Mouse (Mus musculus): ENCODE data around the gene Trim54. TPM values are rescaled to one million over a fixed set of nuclear protein-coding genes. Genes with fewer than 3 reads are reported as not detected.

Trim54 gene
- polyA plus RNA-seq, 1 experiment = 9.3 TPM

DNA sequence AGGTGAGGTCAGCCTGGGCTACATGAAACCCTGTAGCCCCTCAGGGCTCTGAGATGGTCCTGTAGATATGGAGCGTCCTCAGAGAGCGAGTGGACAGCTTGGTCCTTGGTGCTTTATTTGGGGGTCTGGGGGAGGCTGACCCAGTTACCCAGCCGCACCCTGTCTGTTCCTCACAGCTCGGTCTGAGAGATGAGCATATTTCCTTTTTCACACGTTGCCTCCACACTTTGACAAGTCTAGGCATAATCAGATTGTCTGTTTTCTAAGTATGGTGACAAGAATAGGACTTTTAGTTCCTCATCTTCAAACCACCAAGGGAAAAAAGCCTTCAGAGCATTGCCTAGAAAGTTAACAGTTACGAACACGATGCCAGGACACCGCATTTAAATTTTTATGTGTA lies 4.6 kb downstream of the Trim54 start:
- Histone ChIP-seq H3K27ac (ENCODE audit: control insufficient read depth, insufficient read depth, low read length) (no peak overlapping the region), H3K4me3 (ENCODE audit: control insufficient read depth, insufficient read depth, low read length) (no peak overlapping the region), H3K36me3 (ENCODE audit: control insufficient read depth, insufficient read depth, low read length) (no peaks in the 10 kb centered on the region), H3K27me3 (ENCODE audit: control insufficient read depth, insufficient read depth, low read length) (no peaks in the 10 kb centered on the region; the same call in 1 of the 2 replicates), H3K4me1 (replicated peaks; ENCODE audit: control insufficient read depth, insufficient read depth, low read length) (no peaks in the 10 kb centered on the region)
- TF ChIP-seq CTCF (IDR thresholded peaks at IDR 0.05; ENCODE audit: borderline replicate concordance, control insufficient read depth, extremely low read depth, insufficient read depth, low read length, poor library complexity) = no peak
- no peak for TF ChIP-seq POLR2A (IDR thresholded peaks at IDR 0.05; ENCODE audit: control insufficient read depth, extremely low read depth, insufficient read depth, low read length, poor library complexity)
- WGBS = 26% methylated on average over 8 of the region's 8 CpGs
- no peak for DNase-seq

- 75% methylated on average over 2 of the region's 2 CpGs for WGBS
- no peaks in the 10 kb centered on the region for H3K36me3 ChIP-seq (ENCODE audit: control insufficient read depth, insufficient read depth, low read length)
- H3K4me1 ChIP-seq (replicated peaks; ENCODE audit: control insufficient read depth, insufficient read depth, low read length) = no peaks in the 10 kb centered on the region
- H3K27ac ChIP-seq (ENCODE audit: control insufficient read depth, insufficient read depth, low read length) = no peak overlapping the region
- TF ChIP-seq POLR2A (IDR thresholded peaks at IDR 0.05; ENCODE audit: control insufficient read depth, extremely low read depth, insufficient read depth, low read length, poor library complexity) (no peak), CTCF (IDR thresholded peaks at IDR 0.05; ENCODE audit: borderline replicate concordance, control insufficient read depth, extremely low read depth, insufficient read depth, low read length, poor library complexity) (no peak)
- no peaks in the 10 kb centered on the region for H3K27me3 ChIP-seq (ENCODE audit: control insufficient read depth, insufficient read depth, low read length)
- DNase-seq = no peak
- H3K4me3 ChIP-seq (ENCODE audit: control insufficient read depth, insufficient read depth, low read length) = no peak overlapping the region
Measured at GRCm38 (mm10) chr5:31123481-31123880, 7.0 kb downstream of the Trim54 start.

GRCm38 (mm10) chr5:31126050-31126449 lies 9.5 kb downstream of the Trim54 start:
- TF ChIP-seq POLR2A (IDR thresholded peaks at IDR 0.05; ENCODE audit: control insufficient read depth, extremely low read depth, insufficient read depth, low read length, poor library complexity) = no peak
- TF ChIP-seq CTCF (IDR thresholded peaks at IDR 0.05; ENCODE audit: borderline replicate concordance, control insufficient read depth, extremely low read depth, insufficient read depth, low read length, poor library complexity) = no peak
- Histone ChIP-seq H3K27ac (ENCODE audit: control insufficient read depth, insufficient read depth, low read length) (no peak overlapping the region), H3K4me1 (replicated peaks; ENCODE audit: control insufficient read depth, insufficient read depth, low read length) (no peaks in the 10 kb centered on the region), H3K27me3 (ENCODE audit: control insufficient read depth, insufficient read depth, low read length) (no peaks in the 10 kb centered on the region), H3K4me3 (ENCODE audit: control insufficient read depth, insufficient read depth, low read length) (no peak overlapping the region), H3K36me3 (ENCODE audit: control insufficient read depth, insufficient read depth, low read length) (no peaks in the 10 kb centered on the region)
- no peak for DNase-seq
- 46% methylated on average over 5 of the region's 5 CpGs for WGBS

DNA sequence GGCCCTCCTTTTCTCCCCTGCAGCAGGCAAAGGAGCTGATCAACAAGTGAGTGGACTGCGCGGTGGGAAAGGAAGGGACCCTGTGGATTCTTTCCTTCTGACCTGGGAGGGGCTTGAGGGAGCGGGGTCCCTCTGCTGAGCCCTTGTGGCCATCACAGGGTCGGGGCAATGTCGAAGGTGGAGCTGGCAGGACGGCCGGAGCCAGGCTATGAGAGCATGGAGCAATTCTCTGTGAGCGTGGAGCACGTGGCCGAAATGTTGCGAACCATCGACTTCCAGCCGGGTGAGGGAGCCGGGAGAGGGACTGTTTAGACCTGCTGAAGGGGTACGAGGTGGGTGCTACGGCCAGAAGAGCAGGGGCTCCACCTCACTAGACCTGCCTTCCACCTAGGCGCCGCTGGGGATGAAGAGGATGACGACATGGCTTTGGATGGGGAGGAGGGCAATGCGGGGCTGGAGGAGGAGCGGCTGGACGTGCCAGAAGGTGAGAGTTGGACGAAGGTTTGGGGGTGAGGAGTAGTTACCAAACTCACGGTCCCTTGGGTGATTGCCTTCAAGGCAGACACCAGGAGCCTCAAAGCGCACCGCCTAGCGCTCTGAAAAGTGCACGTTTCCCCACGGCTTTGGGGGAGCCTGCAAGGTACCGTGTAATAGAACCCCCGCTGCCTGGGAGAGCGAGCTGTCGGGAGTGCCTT lies 20.4 kb downstream of the Trim54 start:
- Histone ChIP-seq H3K36me3 (ENCODE audit: control insufficient read depth, insufficient read depth, low read length) (no peaks in the 10 kb centered on the region), H3K4me1 (replicated peaks; ENCODE audit: control insufficient read depth, insufficient read depth, low read length) (no peaks in the 10 kb centered on the region), H3K27ac (ENCODE audit: control insufficient read depth, insufficient read depth, low read length) (no peak overlapping the region), H3K27me3 (ENCODE audit: control insufficient read depth, insufficient read depth, low read length) (peaks cover 27% of the 10 kb centered on the region), H3K4me3 (ENCODE audit: control insufficient read depth, insufficient read depth, low read length) (no peak overlapping the region)
- no peak for DNase-seq
- TF ChIP-seq POLR2A (IDR thresholded peaks at IDR 0.05; ENCODE audit: control insufficient read depth, extremely low read depth, insufficient read depth, low read length, poor library complexity) = no peak
- no peak for TF ChIP-seq CTCF (IDR thresholded peaks at IDR 0.05; ENCODE audit: borderline replicate concordance, control insufficient read depth, extremely low read depth, insufficient read depth, low read length, poor library complexity)
- 9% methylated on average over 33 of the region's 33 CpGs for WGBS

DNA sequence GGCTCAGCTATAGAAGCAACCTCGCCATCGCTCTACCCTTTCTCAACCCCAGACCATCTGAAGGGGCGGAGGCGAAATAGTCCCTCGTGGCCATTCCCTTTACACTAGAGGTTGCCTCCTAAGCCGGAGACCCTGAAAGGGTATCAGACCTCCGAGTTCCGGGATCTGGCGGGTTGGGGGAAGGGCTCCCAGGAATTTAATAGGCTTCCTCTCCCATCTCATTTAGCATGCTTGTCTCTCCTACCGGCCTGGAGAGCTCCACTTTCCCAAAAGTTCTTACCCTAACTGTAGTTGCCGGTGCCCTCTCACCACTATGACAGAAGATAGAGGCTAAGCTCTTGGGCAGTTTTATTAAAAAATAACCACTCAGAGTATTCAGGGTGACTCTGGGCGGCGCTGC lies 21.1 kb downstream of the Trim54 start:
- TF ChIP-seq CTCF (IDR thresholded peaks at IDR 0.05; ENCODE audit: borderline replicate concordance, control insufficient read depth, extremely low read depth, insufficient read depth, low read length, poor library complexity) (no peak), POLR2A (IDR thresholded peaks at IDR 0.05; ENCODE audit: control insufficient read depth, extremely low read depth, insufficient read depth, low read length, poor library complexity) (no peak)
- no peak overlapping the region for H3K4me3 ChIP-seq (ENCODE audit: control insufficient read depth, insufficient read depth, low read length)

DNA sequence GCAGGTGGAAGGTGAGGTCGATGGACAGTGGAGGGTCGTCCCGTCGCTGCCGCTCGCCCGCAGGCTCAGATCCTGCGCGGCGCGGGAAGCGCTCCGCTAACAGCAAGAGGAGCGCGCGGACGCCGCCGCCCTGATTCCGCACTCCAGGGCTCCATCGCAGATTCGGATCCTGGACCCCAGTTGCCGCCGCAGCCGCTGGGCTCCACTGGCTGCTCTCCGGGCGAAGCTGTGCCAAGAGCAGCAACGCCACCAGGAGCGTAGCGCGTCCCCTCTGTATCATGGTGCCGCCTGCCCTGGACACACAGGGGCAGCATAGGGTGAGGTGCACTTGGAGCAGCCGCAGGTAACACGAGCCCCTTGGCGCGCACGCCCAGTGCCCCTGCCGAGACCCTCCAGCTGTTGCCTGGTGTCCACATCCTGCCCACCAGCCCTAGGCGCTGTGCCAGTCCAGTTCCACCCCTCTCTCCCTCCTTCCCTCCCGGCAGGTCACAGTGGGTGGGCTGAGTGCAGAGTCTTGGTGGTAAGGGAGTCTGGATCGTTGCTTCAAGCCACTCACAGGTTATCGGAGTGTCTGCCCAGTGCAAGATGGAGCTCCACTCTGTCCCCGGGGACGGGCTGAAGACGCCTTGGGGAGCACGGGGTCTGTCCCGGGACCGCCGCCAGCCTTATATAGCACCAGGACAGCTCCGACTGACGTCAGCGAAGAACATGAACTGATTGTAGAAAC lies 21.9 kb downstream of the Trim54 start, which contains the start of gene Ucn:
Ucn (minus strand) TSS at position 589 of the 727 bp plus-strand sequence.
- no peak for TF ChIP-seq POLR2A (IDR thresholded peaks at IDR 0.05; ENCODE audit: control insufficient read depth, extremely low read depth, insufficient read depth, low read length, poor library complexity)
- no peak for TF ChIP-seq CTCF (IDR thresholded peaks at IDR 0.05; ENCODE audit: borderline replicate concordance, control insufficient read depth, extremely low read depth, insufficient read depth, low read length, poor library complexity)
- peaks cover 27% of the 10 kb centered on the region for H3K27me3 ChIP-seq (ENCODE audit: control insufficient read depth, insufficient read depth, low read length)
- no peaks in the 10 kb centered on the region for H3K36me3 ChIP-seq (ENCODE audit: control insufficient read depth, insufficient read depth, low read length)
- no peak within 1 kb of the TSS for H3K27ac ChIP-seq (ENCODE audit: control insufficient read depth, insufficient read depth, low read length)
- no peak within 1 kb of the TSS for H3K4me3 ChIP-seq (ENCODE audit: control insufficient read depth, insufficient read depth, low read length)
- no peak for DNase-seq
- no peaks in the 10 kb centered on the region for H3K4me1 ChIP-seq (replicated peaks; ENCODE audit: control insufficient read depth, insufficient read depth, low read length)
- WGBS = 5% methylated on average over 52 of the region's 52 CpGs

More for the DNA sequence above, 21.1 kb downstream of the Trim54 start:
- 12% methylated on average over 13 of the region's 13 CpGs for WGBS
- H3K36me3 ChIP-seq (ENCODE audit: control insufficient read depth, insufficient read depth, low read length) = no peaks in the 10 kb centered on the region
- peaks cover 27% of the 10 kb centered on the region for H3K27me3 ChIP-seq (ENCODE audit: control insufficient read depth, insufficient read depth, low read length)
- no peak for DNase-seq
- no peak overlapping the region for H3K27ac ChIP-seq (ENCODE audit: control insufficient read depth, insufficient read depth, low read length)
- H3K4me1 ChIP-seq (replicated peaks; ENCODE audit: control insufficient read depth, insufficient read depth, low read length) = no peaks in the 10 kb centered on the region
